Mouse (Mus musculus) lung, postnatal 0 days (tissue): ENCODE results near the gene Tm4sf1.

Source experiments
- CTCF ChIP-seq: IDR thresholded peaks from 2 replicates; pipeline ENCODE4 v1.5.1; 2016; ENCODE audit warnings: antibody characterized with exemption, mild to moderate bottlenecking
- EP300 ChIP-seq: IDR thresholded peaks from 2 replicates; pipeline ENCODE4 v1.6.1; 2016; ENCODE audit warnings: antibody characterized with exemption, mild to moderate bottlenecking, control low read depth

DNA sequence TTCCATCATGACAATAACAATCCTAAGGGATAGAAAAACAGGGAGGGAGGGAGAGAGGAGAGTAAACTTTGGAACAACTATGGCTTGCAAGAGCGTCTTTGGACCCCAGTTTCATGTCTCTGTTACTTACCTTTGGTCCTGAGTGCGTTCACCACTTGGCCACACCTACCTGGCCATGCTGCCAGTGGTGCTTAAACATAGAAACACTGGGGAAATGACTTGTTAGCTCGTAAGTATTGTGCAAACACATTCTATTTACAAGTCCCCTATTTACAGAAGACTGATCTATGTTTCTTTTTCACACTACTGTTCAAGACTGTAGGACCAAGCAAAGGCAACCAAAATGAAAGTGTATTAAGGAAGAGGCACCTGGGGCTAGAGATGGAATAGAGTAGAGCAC is 39.5 kb upstream of the Tm4sf1 start:
- TF ChIP-seq CTCF = no peak
- TF ChIP-seq EP300 = no peak
